Mouse (Mus musculus): ENCODE data around the gene Psme4. TPM values are rescaled to one million over a fixed set of nuclear protein-coding genes. Genes with fewer than 3 reads are reported as not detected.
"Not testable (repeated sequence)": the region's sequence is repeated elsewhere in the genome, so short reads cannot be mapped to it uniquely, and the experiment has no call there.

Gene Psme4
- total RNA-seq (2021) (10 to 100 TPM; 52.1 to 65.0 TPM), polyA plus RNA-seq (2012; rRNA removed) (3.2 and 3.7 TPM in 2 replicates)
- long read RNA-seq, partial matches to known transcripts: 2 of 2 reads
- long read RNA-seq, other reads (novel, unspliced or antisense): 0 of 2 reads

GRCm38 (mm10) chr11:30771267-30771903, at the start of gene Psme4:
Gene Psme4 (plus strand): TSS chr11:30771726.
- peak; percentile 97 for DNase-seq

- DNase-seq: no peak
Observed at GRCm38 (mm10) chr11:30723438-30723837, 48.1 kb upstream of the Psme4 start.

GRCm38 (mm10) chr11:30730721-30731120, 40.8 kb upstream of the Psme4 start:
- no peak for DNase-seq

- no peak for DNase-seq
Observed at GRCm38 (mm10) chr11:30733376-30733775, 38.1 kb upstream of the Psme4 start.

- no peak for DNase-seq
Observed at GRCm38 (mm10) chr11:30743991-30744390, 27.5 kb upstream of the Psme4 start.

GRCm38 (mm10) chr11:30748938-30749337, 22.6 kb upstream of the Psme4 start:
- DNase-seq: no peak

- no peak for DNase-seq
Observed at GRCm38 (mm10) chr11:30749587-30749986, 21.9 kb upstream of the Psme4 start.

- DNase-seq: no peak
Observed at GRCm38 (mm10) chr11:30750039-30750823, 21.3 kb upstream of the Psme4 start.

GRCm38 (mm10) chr11:30752956-30753355, 18.6 kb upstream of the Psme4 start:
- DNase-seq: no peak

GRCm38 (mm10) chr11:30754486-30754854, 17.1 kb upstream of the Psme4 start:
- not testable (repeated sequence) for DNase-seq

GRCm38 (mm10) chr11:30754855-30755530, 16.5 kb upstream of the Psme4 start:
- peak; percentile 52 for DNase-seq

- no peak for DNase-seq
Observed at GRCm38 (mm10) chr11:30761381-30761780, 10.1 kb upstream of the Psme4 start.

- no peak for DNase-seq
Observed at GRCm38 (mm10) chr11:30761891-30762290, 9.6 kb upstream of the Psme4 start.

- DNase-seq: no peak
Observed at GRCm38 (mm10) chr11:30765076-30765475, 6.5 kb upstream of the Psme4 start.

- DNase-seq: no peak
Observed at GRCm38 (mm10) chr11:30770817-30771216, 709 bp upstream of the Psme4 start.

- peak; percentile 78 for DNase-seq
Observed at GRCm38 (mm10) chr11:30771904-30772581, 517 bp downstream of the Psme4 start.

GRCm38 (mm10) chr11:30772777-30773417, 1.4 kb downstream of the Psme4 start:
- DNase-seq: peak; percentile 15

GRCm38 (mm10) chr11:30774638-30775037, 3.1 kb downstream of the Psme4 start:
- DNase-seq: no peak

GRCm38 (mm10) chr11:30777498-30777897, 6.0 kb downstream of the Psme4 start:
- no peak for DNase-seq

GRCm38 (mm10) chr11:30780893-30781292, 9.4 kb downstream of the Psme4 start:
- no peak for DNase-seq

GRCm38 (mm10) chr11:30781612-30782011, 10.1 kb downstream of the Psme4 start:
- DNase-seq: no peak

- no peak for DNase-seq
Observed at GRCm38 (mm10) chr11:30785497-30785896, 14.0 kb downstream of the Psme4 start.
